Mouse (Mus musculus) layer of hippocampus, adult 18-20 months (tissue): ENCODE data around the gene Rabggtb. TPM values are rescaled to one million over a fixed set of nuclear protein-coding genes. Genes with fewer than 3 reads are reported as not detected.
"Not testable (repeated sequence)": the region's sequence is repeated elsewhere in the genome, so short reads cannot be mapped to it uniquely, and the experiment has no call there.

ENCODE experiments used
- DNase-seq, 2 experiments: peaks; one replicate each; pipeline ENCODE4 v3.0.0; 2022; ENCODE audit warnings: low spot score in 2 of 2
- total RNA-seq, 2 experiments: library from RNA; stranded (reverse); gene quantifications; 2 replicates each; pipeline ENCODE4 v1.2.3; 2021

The Rabggtb gene
- total RNA-seq, 2 experiments from 2014 or later = 69.4 to 71.1 TPM

DNA sequence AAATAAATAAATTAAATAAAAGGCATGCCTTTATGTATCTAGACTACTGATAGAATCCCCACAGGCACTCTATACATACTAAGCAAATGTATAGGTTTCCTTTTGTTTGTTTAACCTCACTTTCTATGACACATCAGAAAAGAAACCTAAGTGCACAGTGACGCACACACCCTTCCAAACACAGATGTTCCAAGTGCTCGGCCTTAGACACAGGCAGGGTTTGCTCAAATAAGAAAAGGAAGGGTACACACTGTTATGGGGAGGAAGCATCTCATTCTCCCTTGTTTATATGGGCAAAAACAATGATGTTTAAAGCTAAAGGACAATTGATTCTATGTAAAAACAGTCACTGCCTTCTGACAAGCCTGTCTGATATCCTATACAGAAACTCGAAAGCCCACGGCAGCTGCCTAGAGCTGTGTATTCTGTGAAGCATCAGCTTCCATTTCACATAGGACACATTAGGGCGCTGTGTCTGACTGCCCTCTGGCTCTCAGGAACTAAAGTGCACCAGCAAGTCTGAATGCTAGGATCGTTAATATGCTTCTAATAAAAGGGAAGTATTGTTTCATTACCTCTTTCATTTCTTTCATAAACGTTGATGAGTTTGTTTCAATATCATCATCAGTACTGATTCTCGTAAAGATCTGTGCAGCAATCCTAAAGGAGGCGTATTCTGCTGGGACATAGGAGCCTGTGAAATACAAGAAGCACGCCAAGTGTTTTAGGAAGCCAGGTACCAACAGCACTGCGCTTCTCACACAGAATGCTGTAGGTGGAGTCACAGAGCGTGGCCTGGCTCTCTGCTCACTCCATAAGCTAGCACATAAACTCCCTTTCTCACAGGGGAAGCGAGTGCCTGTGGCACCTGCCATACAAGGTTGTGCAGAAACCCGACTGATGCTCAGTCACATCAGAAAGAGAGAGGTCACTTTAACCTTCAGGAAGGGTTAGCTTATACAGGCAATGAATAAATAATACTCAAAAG lies 45.4 kb downstream of the Rabggtb start:
- DNase-seq = peak in 1 of 2 experiments; percentile 16

DNA sequence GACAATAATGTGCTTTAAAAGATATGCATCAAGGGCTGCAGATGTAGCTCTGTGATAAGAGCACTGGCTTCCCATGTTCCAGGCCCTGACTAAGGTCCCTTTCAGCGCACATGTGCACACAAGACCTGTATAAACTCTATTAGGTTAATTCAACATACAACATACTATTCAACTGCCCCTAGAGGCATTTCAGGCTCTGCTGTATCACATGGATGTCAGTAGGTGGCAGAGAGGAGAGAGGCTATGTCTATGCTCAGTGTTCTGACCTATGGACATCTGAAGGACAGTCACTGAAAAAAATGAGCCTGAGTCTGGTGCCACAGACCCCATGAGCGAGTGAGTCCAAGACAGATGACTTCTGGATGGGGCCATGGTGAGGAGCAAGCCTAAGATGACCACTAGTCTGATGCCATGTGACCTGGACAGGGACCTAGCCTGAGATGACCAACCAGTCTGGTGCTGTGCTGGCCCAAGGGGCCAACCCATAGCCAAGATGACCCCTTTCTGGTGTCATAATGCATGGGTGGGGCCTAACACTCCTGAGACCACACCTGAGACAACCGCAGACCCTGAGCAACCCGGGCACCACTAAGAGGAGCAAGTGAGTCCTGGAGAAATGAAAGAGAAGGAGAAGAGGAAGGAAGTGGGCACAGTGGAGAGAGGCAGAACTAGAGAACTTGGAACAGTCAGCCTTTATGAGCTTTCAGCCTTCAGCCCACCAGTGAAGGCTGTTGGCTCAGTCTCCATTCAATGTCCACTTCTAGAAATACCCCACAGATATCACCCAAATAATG lies 48.0 kb downstream of the Rabggtb start:
- DNase-seq = no peak

DNA sequence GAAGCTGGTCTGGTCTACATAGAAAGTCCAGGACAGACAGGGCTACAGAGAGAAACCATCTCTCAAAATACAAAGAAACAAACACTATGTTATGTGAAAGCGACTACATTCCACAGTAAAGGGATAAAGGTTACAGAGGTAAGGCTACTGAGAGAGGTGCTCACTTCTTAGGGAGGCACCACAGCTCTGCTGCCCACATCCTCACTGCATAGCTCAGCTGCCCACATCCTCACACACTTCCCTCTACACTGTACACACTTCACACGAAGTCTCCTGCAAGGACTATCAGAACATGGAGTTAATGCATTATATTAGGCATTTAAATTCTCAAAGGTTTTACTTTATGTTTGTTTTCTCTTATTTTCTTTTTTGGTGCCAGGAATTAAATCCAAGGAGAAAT lies 49.0 kb downstream of the Rabggtb start:
- DNase-seq = no peak

DNA sequence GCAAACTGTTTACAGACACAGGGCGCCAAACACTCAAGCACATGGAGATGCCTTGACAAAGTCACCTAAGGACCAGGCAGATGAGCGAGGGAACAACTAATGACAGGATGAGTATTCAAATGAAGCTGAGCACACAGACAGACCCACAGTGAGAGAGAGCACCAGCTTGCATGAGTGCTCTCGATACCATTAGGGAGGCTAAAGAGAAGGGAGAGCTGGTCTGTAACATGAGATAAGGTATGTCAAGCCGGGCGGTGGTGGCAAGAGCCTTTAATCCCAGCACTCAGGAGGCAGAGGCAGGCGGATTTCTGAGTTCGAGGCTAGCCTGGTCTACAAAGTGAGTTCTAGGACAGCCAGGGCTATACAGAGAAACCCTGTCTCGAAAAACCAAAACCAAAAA lies 52.4 kb downstream of the Rabggtb start:
- not testable (repeated sequence) for DNase-seq

DNA sequence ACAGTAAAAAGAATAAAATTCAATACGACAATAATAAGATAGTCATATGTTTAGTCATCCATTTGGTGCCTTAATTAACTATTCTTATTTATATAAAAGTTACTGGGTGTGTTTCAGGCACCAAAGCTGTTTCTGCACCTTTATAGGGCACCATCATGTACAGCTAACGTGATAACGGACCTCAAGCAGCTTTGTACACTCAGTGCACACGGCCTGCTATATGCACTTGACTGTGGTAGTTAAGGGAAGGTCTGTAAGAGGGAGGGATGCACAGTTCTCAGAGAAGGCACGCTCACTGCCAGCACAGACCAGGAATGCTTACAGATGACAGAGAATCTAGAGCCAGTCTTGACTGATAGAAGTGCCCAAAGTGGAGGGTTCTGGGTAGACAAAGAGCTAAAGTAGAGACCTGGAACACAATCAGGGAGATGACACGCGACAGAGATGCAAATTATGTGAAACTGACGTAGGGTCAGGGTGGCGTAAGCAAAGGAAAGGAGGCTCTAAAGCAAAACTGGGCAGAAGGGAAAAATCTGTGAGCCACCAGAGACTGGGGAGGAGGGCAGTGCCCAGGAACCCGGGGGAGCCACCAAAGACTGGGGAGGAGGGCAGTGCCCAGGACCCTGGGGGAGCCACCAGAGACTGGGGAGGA lies 54.3 kb downstream of the Rabggtb start:
- DNase-seq = no peak

Other genes starting within 250 kb of the Rabggtb start
- 10 to 100 TPM; 24.7 to 27.0 TPM for gene St6galnac3, start 187.8 kb downstream of the Rabggtb start, total RNA-seq
- not detected for gene Asb17, start 68.8 kb downstream of the Rabggtb start, total RNA-seq
- under 1 TPM; 0.10 to 0.30 TPM for gene Msh4, start 6.9 kb downstream of the Rabggtb start, total RNA-seq
- gene Acadm, start 31.6 kb upstream of the Rabggtb start, total RNA-seq = 10 to 100 TPM; 51.1 to 56.1 TPM
- 10 to 100 TPM; 43.4 to 53.7 TPM for gene Slc44a5, start 60.4 kb upstream of the Rabggtb start, total RNA-seq